Comparison of ENCODE assay signal across 8 mouse cellular contexts in the genomic region with DNA sequence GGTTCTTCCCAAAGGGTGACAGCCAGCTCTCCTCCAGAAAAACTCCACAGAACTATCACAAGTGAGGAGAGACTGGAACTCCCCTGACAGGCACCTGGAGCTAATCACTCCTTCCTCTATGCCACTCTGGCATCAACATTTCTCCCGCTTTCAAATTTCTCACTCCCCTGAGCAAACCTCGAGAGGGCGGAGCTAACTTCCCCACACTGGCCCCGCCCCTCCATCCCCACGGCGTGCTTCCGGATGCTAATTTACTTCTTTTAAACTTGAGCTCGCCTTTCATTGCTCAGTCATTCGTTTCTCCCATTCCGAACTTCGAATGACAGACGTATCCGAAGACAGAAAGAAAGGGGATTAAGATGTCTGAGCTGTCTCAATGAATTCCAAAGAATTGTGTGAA.
DNase-seq lines count a peak whose midpoint lies in the region; ATAC-seq and TF ChIP-seq lines count a peak whose summit lies in the region.

No protein-coding gene starts in this region.

- no peak for TF ChIP-seq CTCF in stomach, postnatal 0 days (IDR thresholded peaks at IDR 0.05; ENCODE audit: low read depth)

- peak; percentile 81 for DNase-seq in CD4-positive helper T cell, adult 2 months (ENCODE audit: low read depth, low spot score)
- peak; percentile 35 for DNase-seq in adrenal gland, postnatal 14 days
- peak; percentile 65 for DNase-seq in limb, embryonic 10.5 days (ENCODE audit: low spot score)
- peak; percentile 92 for DNase-seq in midbrain, embryonic 11.5 days (ENCODE audit: low spot score, missing footprints)
- DNase-seq in stomach, postnatal 0 days (ENCODE audit: low spot score): no peak
- no peak for DNase-seq in cerebellum, postnatal 36 days
- no peak for DNase-seq in layer of hippocampus, adult 9-10 months (ENCODE audit: low spot score)

- no peak overlapping the region for H3K9ac ChIP-seq in heart, embryonic 14.5 days (ENCODE audit: low read length)
- 0 out of 2 replicates have a peak overlapping the region, but pooled peaks have one; percentile 2 for H3K9ac ChIP-seq in midbrain, embryonic 11.5 days (ENCODE audit: low read length)
- no peak overlapping the region for H3K9ac ChIP-seq in stomach, postnatal 0 days (ENCODE audit: low read length)

- peaks cover 3 to 5% of the 10 kb centered on the region in 2 experiments; a peak in 3 of 4 replicates for H3K4me1 ChIP-seq in heart, embryonic 14.5 days (ENCODE audit: control insufficient read depth in 2 of 2, insufficient read depth in 2 of 2, low read length in 2 of 2)
- peaks cover 14% of the 10 kb centered on the region for H3K4me1 ChIP-seq in limb, embryonic 10.5 days
- peaks cover 8% of the 10 kb centered on the region for H3K4me1 ChIP-seq in midbrain, embryonic 11.5 days (ENCODE audit: control insufficient read depth, insufficient read depth, low read length)
- H3K4me1 ChIP-seq in stomach, postnatal 0 days (replicated peaks; ENCODE audit: control insufficient read depth, insufficient read depth): no peaks in the 10 kb centered on the region

- 5% methylated on average over 13 of the region's 13 CpGs for WGBS in heart, embryonic 14.5 days
- WGBS in limb, embryonic 10.5 days: under 1% methylated on average over 13 of the region's 13 CpGs
- WGBS in midbrain, embryonic 11.5 days: 3% methylated on average over 13 of the region's 13 CpGs
- 4% methylated on average over 13 of the region's 13 CpGs for WGBS in stomach, postnatal 0 days

- ATAC-seq in heart, embryonic 14.5 days (ENCODE audit: insufficient number of reproducible peaks, insufficient read depth, low FRiP score, low read depth): no peak
- ATAC-seq in midbrain, embryonic 11.5 days (ENCODE audit: low FRiP score): peak; percentile 79
- no peak for ATAC-seq in stomach, postnatal 0 days (ENCODE audit: low FRiP score, low TSS enrichment)

- peak overlapping the region; percentile 53 for H3K4me2 ChIP-seq in heart, embryonic 14.5 days (ENCODE audit: low read length)
- peak overlapping the region; percentile 38 for H3K4me2 ChIP-seq in midbrain, embryonic 11.5 days
- peak overlapping the region; percentile 41 for H3K4me2 ChIP-seq in stomach, postnatal 0 days (replicated peaks; ENCODE audit: low read depth)

- no peak for TF ChIP-seq EP300 in stomach, postnatal 0 days (optimal IDR thresholded peaks at IDR 0.05)

- H3K4me3 ChIP-seq in heart, embryonic 14.5 days (ENCODE audit: control insufficient read depth in 1 of 2, insufficient read depth in 1 of 2, low read depth in 1 of 2, low read length in 2 of 2): 0 out of 4 replicates have a peak overlapping the region, but pooled peaks of 1 of the 2 experiments have one; percentile 2
- H3K4me3 ChIP-seq in limb, embryonic 10.5 days: peak overlapping the region; percentile 40
- no peak overlapping the region; the same call in 1 of the 2 replicates for H3K4me3 ChIP-seq in midbrain, embryonic 11.5 days (ENCODE audit: low read depth, low read length)
- no peak overlapping the region for H3K4me3 ChIP-seq in stomach, postnatal 0 days (ENCODE audit: low read depth, low read length)

- no peaks in the 10 kb centered on the region for H3K27me3 ChIP-seq in heart, embryonic 14.5 days (ENCODE audit: control insufficient read depth, insufficient read depth, low read length)
- H3K27me3 ChIP-seq in limb, embryonic 10.5 days (ENCODE audit: low read depth, poor library complexity, severe bottlenecking): no peaks in the 10 kb centered on the region
- H3K27me3 ChIP-seq in midbrain, embryonic 11.5 days (ENCODE audit: control insufficient read depth, insufficient read depth, low read length): no peaks in the 10 kb centered on the region
- H3K27me3 ChIP-seq in stomach, postnatal 0 days (ENCODE audit: control insufficient read depth, insufficient read depth, low read length): no peaks in the 10 kb centered on the region

- no peaks in the 10 kb centered on the region for H3K36me3 ChIP-seq in heart, embryonic 14.5 days (ENCODE audit: control insufficient read depth, insufficient read depth, low read length)
- H3K36me3 ChIP-seq in limb, embryonic 10.5 days: no peaks in the 10 kb centered on the region
- H3K36me3 ChIP-seq in midbrain, embryonic 11.5 days (ENCODE audit: control insufficient read depth, insufficient read depth, low read length): no peaks in the 10 kb centered on the region
- H3K36me3 ChIP-seq in stomach, postnatal 0 days (ENCODE audit: control insufficient read depth, insufficient read depth, low read length): no peaks in the 10 kb centered on the region

- no peaks in the 10 kb centered on the region for H3K9me3 ChIP-seq in heart, embryonic 14.5 days (ENCODE audit: control insufficient read depth, low read length)
- no peaks in the 10 kb centered on the region for H3K9me3 ChIP-seq in limb, embryonic 10.5 days (replicated peaks)
- no peaks in the 10 kb centered on the region for H3K9me3 ChIP-seq in midbrain, embryonic 11.5 days (ENCODE audit: control insufficient read depth, low read length)
- H3K9me3 ChIP-seq in stomach, postnatal 0 days (ENCODE audit: control insufficient read depth, low read length): no peaks in the 10 kb centered on the region

- H3K27ac ChIP-seq in heart, embryonic 14.5 days (replicated peaks in 1 of 2; ENCODE audit: control insufficient read depth in 1 of 2, insufficient read depth in 1 of 2, low read depth in 2 of 2, low read length in 2 of 2): no peak overlapping the region
- peak overlapping the region; percentile 40; the same call in 1 of the 2 replicates for H3K27ac ChIP-seq in limb, embryonic 10.5 days
- H3K27ac ChIP-seq in midbrain, embryonic 11.5 days (ENCODE audit: low read depth, low read length): no peak overlapping the region
- H3K27ac ChIP-seq in stomach, postnatal 0 days (replicated peaks): no peak overlapping the region

Comparison
In these comparisons a context has a peak if more than half of its experiments do, and no peak if none do; other contexts are left out.
1. DNase-seq: peak in CD4-positive helper T cell, adult 2 months (single experiment), adrenal gland, postnatal 14 days (single experiment), limb, embryonic 10.5 days (single experiment) and midbrain, embryonic 11.5 days (single experiment); none in stomach, postnatal 0 days (single experiment), cerebellum, postnatal 36 days (0 of 2) and layer of hippocampus, adult 9-10 months (single experiment).
2. Peak in every context shown above with its lines, with median percentiles within 50 percentile points of each other: H3K4me2 ChIP-seq.